In genomic region chr12:71748731-71749130, GRCm38 (mm10) we compare ENCODE assay signal across 9 mouse cellular contexts.
DNase-seq lines count a peak whose midpoint lies in the region; ATAC-seq lines count a peak whose summit lies in the region.
"Had no signal": no experiment of that assay in that cellular context is flagged by ENCODE, and none has a peak within 500 bp of the region (broad histone marks: within the 10 kb centered on the region; RNA-seq: fewer than 3 reads in every experiment).

No protein-coding gene starts in this region.

- no peaks in the 10 kb centered on the region for H3K36me3 ChIP-seq in hindbrain, embryonic 14.5 days (replicated peaks; ENCODE audit: control insufficient read depth, insufficient read depth)
- no peaks in the 10 kb centered on the region for H3K36me3 ChIP-seq in hindbrain, embryonic 11.5 days (ENCODE audit: control insufficient read depth, insufficient read depth, low read length)

- no peaks in the 10 kb centered on the region for H3K27me3 ChIP-seq in hindbrain, embryonic 14.5 days (ENCODE audit: control insufficient read depth, insufficient read depth, low read length)
- H3K27me3 ChIP-seq in hindbrain, embryonic 11.5 days (ENCODE audit: control insufficient read depth, insufficient read depth, low read length), result no peaks in the 10 kb centered on the region
- H3K27me3 ChIP-seq: CH12.LX had no signal

- peak overlapping the region; percentile 30; the same call in 1 of the 2 replicates for H3K27ac ChIP-seq in hindbrain, embryonic 14.5 days
- no peak overlapping the region for H3K27ac ChIP-seq in hindbrain, embryonic 11.5 days (ENCODE audit: low read depth, low read length)

- WGBS in hindbrain, embryonic 14.5 days, result 60% methylated on average over 4 of the region's 4 CpGs
- 77% methylated on average over 4 of the region's 4 CpGs for WGBS in hindbrain, embryonic 11.5 days

- H3K4me1 ChIP-seq in hindbrain, embryonic 14.5 days (replicated peaks; ENCODE audit: control insufficient read depth, insufficient read depth, low read length), result peaks cover 12% of the 10 kb centered on the region
- no peaks in the 10 kb centered on the region for H3K4me1 ChIP-seq in hindbrain, embryonic 11.5 days (replicated peaks; ENCODE audit: control insufficient read depth, insufficient read depth, low read length)

- ATAC-seq in hindbrain, embryonic 14.5 days (ENCODE audit: low FRiP score), result no peak
- no peak for ATAC-seq in hindbrain, embryonic 11.5 days (ENCODE audit: low FRiP score)
- peak; percentile 74 for ATAC-seq in granulocyte monocyte progenitor cell, adult 5-6 weeks (replicated peaks; ENCODE audit: poor library complexity, severe bottlenecking)

- no peak overlapping the region for H3K4me3 ChIP-seq in hindbrain, embryonic 14.5 days (replicated peaks; ENCODE audit: low read length)
- H3K4me3 ChIP-seq in hindbrain, embryonic 11.5 days (ENCODE audit: low read depth, low read length), result no peak overlapping the region

- H3K4me2 ChIP-seq in hindbrain, embryonic 14.5 days (replicated peaks), result no peak overlapping the region
- H3K4me2 ChIP-seq in hindbrain, embryonic 11.5 days (replicated peaks; ENCODE audit: low read depth, low read length), result no peak overlapping the region

- intact Hi-C loops in left cerebral cortex, postnatal 25 days (cut with DNase I), result loop anchor here (2.0 kb wide), 1 partner anchor 34 kb away; no protein-coding TSS in a partner anchor

- DNase-seq in hindbrain, embryonic 14.5 days (ENCODE audit: low spot score), result peak; percentile 34
- DNase-seq in hindbrain, embryonic 11.5 days (ENCODE audit: low spot score), result no peak
- DNase-seq in cerebellum, postnatal 14 days, result peak; percentile 70 to 72
- DNase-seq in kidney, adult 8-10 months, result peak; percentile 26 to 37
- DNase-seq in left cerebral cortex, postnatal 25 days (ENCODE audit: low spot score in 2 of 2), result peak; percentile 83 to 96
- peak; percentile 77 for DNase-seq in right cerebral cortex, postnatal 14 days
- no peak for DNase-seq in retina, postnatal 1 day

- no peaks in the 10 kb centered on the region for H3K9me3 ChIP-seq in hindbrain, embryonic 14.5 days (ENCODE audit: control insufficient read depth, low read length)
- no peaks in the 10 kb centered on the region for H3K9me3 ChIP-seq in hindbrain, embryonic 11.5 days (ENCODE audit: control insufficient read depth, low read length)

- H3K9ac ChIP-seq in hindbrain, embryonic 14.5 days, result no peak overlapping the region
- no peak overlapping the region for H3K9ac ChIP-seq in hindbrain, embryonic 11.5 days (ENCODE audit: low read depth, low read length)

Comparison
In these comparisons a context has a peak if more than half of its experiments do, and no peak if none do; other contexts are left out.
1. DNase-seq: peak in hindbrain, embryonic 14.5 days (single experiment), cerebellum, postnatal 14 days (2 of 2), kidney, adult 8-10 months (2 of 2), left cerebral cortex, postnatal 25 days (2 of 2) and right cerebral cortex, postnatal 14 days (single experiment); none in hindbrain, embryonic 11.5 days (single experiment) and retina, postnatal 1 day (single experiment).